Mouse (Mus musculus): ENCODE measurements around the gene Mafb. TPM values are rescaled to one million over a fixed set of nuclear protein-coding genes. Genes with fewer than 3 reads are reported as not detected.

Mafb gene
- 4.3 and 4.9 TPM in 2 replicates for polyA plus RNA-seq (2015; fragmentation: Nextera tagmentation; extraction: Ambion mirVana)

- Histone ChIP-seq H3K4me1 (replicated peaks; ENCODE audit: control insufficient read depth, insufficient read depth) (no peaks in the 10 kb centered on the region), H3K9me3 (ENCODE audit: control insufficient read depth, low read length) (no peaks in the 10 kb centered on the region), H3K4me2 (replicated peaks; ENCODE audit: low read depth) (peak within 1 kb of the TSS; percentile 82), H3K36me3 (ENCODE audit: control insufficient read depth, insufficient read depth, low read length) (no peaks in the 10 kb centered on the region), H3K27me3 (ENCODE audit: control insufficient read depth, insufficient read depth, low read length) (peaks cover 36% of the 10 kb centered on the region; the same call in 1 of the 2 replicates), H3K9ac (ENCODE audit: low read length) (peak within 1 kb of the TSS; percentile 59), H3K27ac (replicated peaks) (peak within 1 kb of the TSS; percentile 81), H3K4me3 (ENCODE audit: low read depth, low read length) (peak within 1 kb of the TSS; percentile 60)
- under 1% methylated on average over 33 of the region's 37 CpGs for WGBS
- DNase-seq (ENCODE audit: low spot score): peak; percentile 88
- peak; percentile 90 for ATAC-seq (ENCODE audit: low FRiP score, low TSS enrichment)
- no peak for TF ChIP-seq EP300 (optimal IDR thresholded peaks at IDR 0.05)
- no peak for TF ChIP-seq CTCF (IDR thresholded peaks at IDR 0.05; ENCODE audit: low read depth)
These were observed at the start of gene Mafb for GRCm38 (mm10) chr2:160366980-160367338. Gene Mafb (minus strand): TSS chr2:160367065.

GRCm38 (mm10) chr2:160415161-160415560 lies 48.3 kb upstream of the Mafb start:
- TF ChIP-seq EP300 (optimal IDR thresholded peaks at IDR 0.05): no peak
- TF ChIP-seq CTCF (IDR thresholded peaks at IDR 0.05; ENCODE audit: low read depth): no peak
- Histone ChIP-seq H3K9me3 (ENCODE audit: control insufficient read depth, low read length) (no peaks in the 10 kb centered on the region), H3K27me3 (ENCODE audit: control insufficient read depth, insufficient read depth, low read length) (no peaks in the 10 kb centered on the region), H3K27ac (replicated peaks) (no peak overlapping the region), H3K4me2 (replicated peaks; ENCODE audit: low read depth) (no peak overlapping the region), H3K4me3 (ENCODE audit: low read depth, low read length) (no peak overlapping the region), H3K9ac (ENCODE audit: low read length) (no peak overlapping the region), H3K36me3 (ENCODE audit: control insufficient read depth, insufficient read depth, low read length) (no peaks in the 10 kb centered on the region), H3K4me1 (replicated peaks; ENCODE audit: control insufficient read depth, insufficient read depth) (no peaks in the 10 kb centered on the region)
- DNase-seq (ENCODE audit: low spot score): no peak
- no peak for ATAC-seq (ENCODE audit: low FRiP score, low TSS enrichment)
- 90% methylated on average over 8 of the region's 8 CpGs for WGBS

GRCm38 (mm10) chr2:160414736-160415135 lies 47.9 kb upstream of the Mafb start:
- 72% methylated on average over 11 of the region's 11 CpGs for WGBS
- Histone ChIP-seq H3K4me3 (ENCODE audit: low read depth, low read length) (no peak overlapping the region), H3K27me3 (ENCODE audit: control insufficient read depth, insufficient read depth, low read length) (no peaks in the 10 kb centered on the region), H3K9me3 (ENCODE audit: control insufficient read depth, low read length) (no peaks in the 10 kb centered on the region), H3K36me3 (ENCODE audit: control insufficient read depth, insufficient read depth, low read length) (no peaks in the 10 kb centered on the region), H3K9ac (ENCODE audit: low read length) (no peak overlapping the region), H3K4me2 (replicated peaks; ENCODE audit: low read depth) (no peak overlapping the region), H3K4me1 (replicated peaks; ENCODE audit: control insufficient read depth, insufficient read depth) (no peaks in the 10 kb centered on the region), H3K27ac (replicated peaks) (no peak overlapping the region)
- DNase-seq (ENCODE audit: low spot score) (peak; percentile 24), ATAC-seq (ENCODE audit: low FRiP score, low TSS enrichment) (no peak)
- TF ChIP-seq EP300 (optimal IDR thresholded peaks at IDR 0.05): no peak
- no peak for TF ChIP-seq CTCF (IDR thresholded peaks at IDR 0.05; ENCODE audit: low read depth)

- WGBS: 93% methylated on average over 5 of the region's 5 CpGs
- no peaks in the 10 kb centered on the region for H3K4me1 ChIP-seq (replicated peaks; ENCODE audit: control insufficient read depth, insufficient read depth)
- TF ChIP-seq CTCF (IDR thresholded peaks at IDR 0.05; ENCODE audit: low read depth): peak; percentile 54
- no peak for TF ChIP-seq EP300 (optimal IDR thresholded peaks at IDR 0.05)
These were observed 47.1 kb upstream of the Mafb start for GRCm38 (mm10) chr2:160413982-160414381.

GRCm38 (mm10) chr2:160413055-160413454 lies 46.2 kb upstream of the Mafb start:
- no peak for TF ChIP-seq CTCF (IDR thresholded peaks at IDR 0.05; ENCODE audit: low read depth)
- no peak for TF ChIP-seq EP300 (optimal IDR thresholded peaks at IDR 0.05)
- Histone ChIP-seq H3K27ac (replicated peaks) (no peak overlapping the region), H3K4me1 (replicated peaks; ENCODE audit: control insufficient read depth, insufficient read depth) (no peaks in the 10 kb centered on the region), H3K36me3 (ENCODE audit: control insufficient read depth, insufficient read depth, low read length) (no peaks in the 10 kb centered on the region), H3K4me2 (replicated peaks; ENCODE audit: low read depth) (no peak overlapping the region), H3K9me3 (ENCODE audit: control insufficient read depth, low read length) (no peaks in the 10 kb centered on the region), H3K9ac (ENCODE audit: low read length) (no peak overlapping the region), H3K27me3 (ENCODE audit: control insufficient read depth, insufficient read depth, low read length) (no peaks in the 10 kb centered on the region), H3K4me3 (ENCODE audit: low read depth, low read length) (no peak overlapping the region)
- no peak for DNase-seq (ENCODE audit: low spot score)
- WGBS: 54% methylated on average over 12 of the region's 12 CpGs
- no peak for ATAC-seq (ENCODE audit: low FRiP score, low TSS enrichment)

More at GRCm38 (mm10) chr2:160413982-160414381, 47.1 kb upstream of the Mafb start:
- Histone ChIP-seq H3K4me3 (ENCODE audit: low read depth, low read length) (no peak overlapping the region), H3K9me3 (ENCODE audit: control insufficient read depth, low read length) (no peaks in the 10 kb centered on the region), H3K9ac (ENCODE audit: low read length) (no peak overlapping the region), H3K27me3 (ENCODE audit: control insufficient read depth, insufficient read depth, low read length) (no peaks in the 10 kb centered on the region), H3K4me2 (replicated peaks; ENCODE audit: low read depth) (no peak overlapping the region), H3K36me3 (ENCODE audit: control insufficient read depth, insufficient read depth, low read length) (no peaks in the 10 kb centered on the region), H3K27ac (replicated peaks) (no peak overlapping the region)
- ATAC-seq (ENCODE audit: low FRiP score, low TSS enrichment) (no peak), DNase-seq (ENCODE audit: low spot score) (no peak)

GRCm38 (mm10) chr2:160411431-160411830 lies 44.6 kb upstream of the Mafb start:
- no peaks in the 10 kb centered on the region for H3K9me3 ChIP-seq (ENCODE audit: control insufficient read depth, low read length)
- H3K9ac ChIP-seq (ENCODE audit: low read length): no peak overlapping the region
- no peak for ATAC-seq (ENCODE audit: low FRiP score, low TSS enrichment)
- H3K4me2 ChIP-seq (replicated peaks; ENCODE audit: low read depth): no peak overlapping the region
- H3K4me3 ChIP-seq (ENCODE audit: low read depth, low read length): no peak overlapping the region
- H3K4me1 ChIP-seq (replicated peaks; ENCODE audit: control insufficient read depth, insufficient read depth): no peaks in the 10 kb centered on the region
- no peak overlapping the region for H3K27ac ChIP-seq (replicated peaks)
- WGBS: 77% methylated on average over 7 of the region's 7 CpGs
- TF ChIP-seq CTCF (IDR thresholded peaks at IDR 0.05; ENCODE audit: low read depth) (no peak), EP300 (optimal IDR thresholded peaks at IDR 0.05) (no peak)
- no peak for DNase-seq (ENCODE audit: low spot score)
- H3K36me3 ChIP-seq (ENCODE audit: control insufficient read depth, insufficient read depth, low read length): no peaks in the 10 kb centered on the region
- no peaks in the 10 kb centered on the region for H3K27me3 ChIP-seq (ENCODE audit: control insufficient read depth, insufficient read depth, low read length)

Measured in stomach, postnatal 0 days (tissue).